Mouse (Mus musculus) ES-E14 (cell line): ENCODE measurements around the gene Gm13539. TPM values are rescaled to one million over a fixed set of nuclear protein-coding genes. Genes with fewer than 3 reads are reported as not detected.
"Not testable (repeated sequence)": the region's sequence is repeated elsewhere in the genome, so short reads cannot be mapped to it uniquely, and the experiment has no call there.

Source experiments
- DNase-seq: peaks from one replicate; pipeline ENCODE4 v3.0.0-alpha.2; 2013; ENCODE audit warnings: low read depth, low spot score
- H3K27ac ChIP-seq: 2 replicates; pipeline ENCODE4 v1.5.1; 2012; ENCODE audit warnings: low read depth, mild to moderate bottlenecking, low read length, moderate library complexity, mixed read lengths; ENCODE audit not compliant: poor library complexity, insufficient read depth, severe bottlenecking
- H3K36me3 ChIP-seq: 2 replicates; pipeline ENCODE4 v1.6.1; 2012; ENCODE audit warnings: mild to moderate bottlenecking, low read length, moderate library complexity, mixed read lengths; ENCODE audit not compliant: control insufficient read depth, poor library complexity, insufficient read depth, severe bottlenecking
- H3K4me1 ChIP-seq, 2 experiments: fragments of 150-350 bp in 1 of 2; sonication (generic) in 1 of 2; 2 replicates each; pipeline ENCODE4 v1.6.1; 2012; ENCODE audit warnings: low read length in 2 of 2, mild to moderate bottlenecking in 1 of 2, mixed read lengths in 1 of 2; ENCODE audit not compliant: control insufficient read depth in 2 of 2, insufficient read depth in 2 of 2, poor library complexity in 1 of 2
- H3K4me3 ChIP-seq, 2 experiments: fragments of 150-350 bp in 1 of 2; sonication (generic) in 1 of 2; 2 replicates each; pipeline ENCODE4 v1.5.1; 2012; ENCODE audit warnings: low read length in 2 of 2, low read depth in 1 of 2, mild to moderate bottlenecking in 1 of 2, mixed read lengths in 1 of 2; ENCODE audit not compliant: insufficient read depth in 1 of 2, poor library complexity in 1 of 2, severe bottlenecking in 1 of 2
- H3K9ac ChIP-seq: 2 replicates; pipeline ENCODE4 v1.6.1; 2012; ENCODE audit warnings: low read depth, mild to moderate bottlenecking, low read length, mixed read lengths; ENCODE audit not compliant: poor library complexity, insufficient read depth, severe bottlenecking
- H3K9me3 ChIP-seq: fragments of 150-350 bp; sonication (generic); 2 replicates; pipeline ENCODE4 v1.6.1; 2012; ENCODE audit warnings: low read depth, mild to moderate bottlenecking, low read length; ENCODE audit not compliant: control insufficient read depth, insufficient read depth
- CHD2 ChIP-seq: IDR thresholded peaks from 2 replicates; pipeline ENCODE4 v1.6.1; 2014; ENCODE audit warnings: mild to moderate bottlenecking, low read depth, low read length, inconsistent platforms
- HCFC1 ChIP-seq: IDR thresholded peaks from 2 replicates; pipeline ENCODE4 v1.6.1; 2012; ENCODE audit warnings: low read length, inconsistent platforms, borderline replicate concordance; ENCODE audit not compliant: insufficient read depth
- MAFK ChIP-seq: IDR thresholded peaks from 2 replicates; pipeline ENCODE4 v1.6.1; 2014; ENCODE audit warnings: mild to moderate bottlenecking, low read depth, low read length, inconsistent platforms; ENCODE audit not compliant: insufficient read depth
- ZC3H11A ChIP-seq: IDR thresholded peaks from 2 replicates; pipeline ENCODE4 v1.6.1; 2012; ENCODE audit warnings: low read depth, mild to moderate bottlenecking, inconsistent platforms, low read length, borderline replicate concordance
- ZNF384 ChIP-seq: IDR thresholded peaks from 2 replicates; pipeline ENCODE4 v1.6.1; 2012; ENCODE audit warnings: low read depth, low read length, inconsistent platforms
- in situ Hi-C, 2 experiments: fragments of 600-800 bp; cut with MboI; formaldehyde crosslinking; loops; one replicate each; pipeline ENCODE4 v1.15.1; 2025; ENCODE audit warnings: low sequenced_read_pairs in 2 of 2, inconsistent platforms in 1 of 2; ENCODE audit not compliant: unreplicated experiment in 2 of 2
- total RNA-seq: library from RNA; depleted of rRNA; stranded (reverse); fragments of 300-350 nt; gene quantifications from 2 replicates; pipeline ENCODE4 v1.2.3, GENCODE M21; 2012; rRNA removed

Gm13539 gene
- not detected in 2 replicates for total RNA-seq

GRCm38 (mm10) chr2:25781957-25782356 lies at the start of gene Gm13539:
Gm13539 (plus strand) TSS chr2:25782257.
- H3K4me3 ChIP-seq: no peak within 1 kb of the TSS
- no peak for DNase-seq
- TF ChIP-seq HCFC1 (no peak), ZC3H11A (no peak), CHD2 (no peak), MAFK (no peak), ZNF384 (no peak)
- H3K36me3 ChIP-seq: no peaks in the 10 kb centered on the region
- H3K27ac ChIP-seq: no peak within 1 kb of the TSS
- in situ Hi-C loops: no loop called here
- H3K9ac ChIP-seq: no peak within 1 kb of the TSS
- no peaks in the 10 kb centered on the region for H3K4me1 ChIP-seq
- no peaks in the 10 kb centered on the region for H3K9me3 ChIP-seq

- no peak for DNase-seq
- Histone ChIP-seq H3K4me1 (no peaks in the 10 kb centered on the region), H3K9me3 (no peaks in the 10 kb centered on the region), H3K27ac (no peak overlapping the region), H3K9ac (no peak overlapping the region), H3K36me3 (no peaks in the 10 kb centered on the region), H3K4me3 (no peak overlapping the region)
- TF ChIP-seq HCFC1: no peak
- no peak for TF ChIP-seq CHD2
- no peak for TF ChIP-seq ZNF384
- TF ChIP-seq ZC3H11A: no peak
- no peak for TF ChIP-seq MAFK
- in situ Hi-C loops: no loop called here
These were observed 48.7 kb upstream of the Gm13539 start for GRCm38 (mm10) chr2:25733199-25733930.

GRCm38 (mm10) chr2:25736709-25737108 lies 45.3 kb upstream of the Gm13539 start, which contains the start of gene Obp2b:
Obp2b (plus strand) TSS chr2:25737009.
- H3K27ac ChIP-seq, in situ Hi-C loops, H3K4me3 ChIP-seq, H3K36me3 ChIP-seq, H3K9me3 ChIP-seq, DNase-seq, H3K4me1 ChIP-seq, H3K9ac ChIP-seq: not testable (repeated sequence)

GRCm38 (mm10) chr2:25741671-25742070 lies 40.4 kb upstream of the Gm13539 start:
- no peaks in the 10 kb centered on the region for H3K4me1 ChIP-seq
- no peak overlapping the region for H3K9ac ChIP-seq
- in situ Hi-C loops: no loop called here
- no peaks in the 10 kb centered on the region for H3K9me3 ChIP-seq
- H3K4me3 ChIP-seq: no peak overlapping the region
- no peaks in the 10 kb centered on the region for H3K36me3 ChIP-seq
- TF ChIP-seq HCFC1 (no peak), CHD2 (no peak), MAFK (no peak), ZNF384 (no peak), ZC3H11A (no peak)
- H3K27ac ChIP-seq: no peak overlapping the region
- no peak for DNase-seq

- in situ Hi-C loops: no loop called here
- Histone ChIP-seq H3K4me1 (no peaks in the 10 kb centered on the region), H3K9me3 (no peaks in the 10 kb centered on the region), H3K4me3 (no peak overlapping the region), H3K36me3 (no peaks in the 10 kb centered on the region), H3K27ac (no peak overlapping the region), H3K9ac (no peak overlapping the region)
- DNase-seq: no peak
- TF ChIP-seq ZNF384 (no peak), ZC3H11A (no peak), MAFK (no peak)
These were observed 27.9 kb upstream of the Gm13539 start for GRCm38 (mm10) chr2:25754201-25754600.
